Mouse (Mus musculus) retina, postnatal 1 day (tissue): ENCODE results near the gene Rpl23a.
A peak's percentile ranks its signal among the peaks of the same experiment; 100 is the strongest.

Experiments used
- DNase-seq: peaks from one replicate; pipeline ENCODE4 v3.0.0-alpha.2; 2012

The Rpl23a gene

DNA sequence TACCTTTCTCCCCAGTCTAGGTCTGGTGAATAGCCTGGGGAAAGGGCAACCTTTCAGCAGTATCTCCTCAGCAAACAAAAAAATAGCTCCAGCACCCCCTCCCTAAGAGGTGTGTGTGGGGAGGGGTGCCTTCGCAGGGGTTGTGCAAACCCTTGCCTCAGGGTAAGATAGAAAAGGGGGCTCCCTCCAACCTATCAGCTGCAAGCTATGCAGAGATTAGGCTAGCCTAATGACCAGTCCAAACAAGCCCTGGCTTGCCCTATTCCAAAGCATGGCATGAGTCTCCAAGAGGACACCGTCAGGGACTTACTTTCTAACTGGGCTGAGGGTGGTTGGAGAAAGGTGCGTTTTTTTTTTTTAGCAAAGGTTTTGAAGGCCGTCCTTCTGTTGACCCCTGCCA, 17.2 kb downstream of the Rpl23a start:
- no peak for DNase-seq

DNA sequence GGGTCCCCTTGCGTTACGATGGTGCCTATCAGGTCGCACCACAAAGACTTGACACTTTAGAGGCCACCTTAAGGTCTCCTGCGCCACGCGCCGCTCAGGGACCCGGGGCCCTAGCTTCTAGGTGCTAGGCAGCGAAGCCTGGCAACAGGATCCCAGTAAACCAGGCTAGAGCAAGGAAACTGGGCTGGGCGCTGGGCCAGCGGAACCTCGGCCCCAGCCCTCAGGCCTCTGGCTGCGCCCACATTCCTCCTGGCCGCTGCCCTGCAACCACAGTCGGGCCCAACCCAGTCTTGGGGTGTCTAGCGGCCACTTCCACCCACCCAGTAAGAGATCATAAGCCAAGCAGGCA, 17.6 kb downstream of the Rpl23a start:
- no peak for DNase-seq

DNA sequence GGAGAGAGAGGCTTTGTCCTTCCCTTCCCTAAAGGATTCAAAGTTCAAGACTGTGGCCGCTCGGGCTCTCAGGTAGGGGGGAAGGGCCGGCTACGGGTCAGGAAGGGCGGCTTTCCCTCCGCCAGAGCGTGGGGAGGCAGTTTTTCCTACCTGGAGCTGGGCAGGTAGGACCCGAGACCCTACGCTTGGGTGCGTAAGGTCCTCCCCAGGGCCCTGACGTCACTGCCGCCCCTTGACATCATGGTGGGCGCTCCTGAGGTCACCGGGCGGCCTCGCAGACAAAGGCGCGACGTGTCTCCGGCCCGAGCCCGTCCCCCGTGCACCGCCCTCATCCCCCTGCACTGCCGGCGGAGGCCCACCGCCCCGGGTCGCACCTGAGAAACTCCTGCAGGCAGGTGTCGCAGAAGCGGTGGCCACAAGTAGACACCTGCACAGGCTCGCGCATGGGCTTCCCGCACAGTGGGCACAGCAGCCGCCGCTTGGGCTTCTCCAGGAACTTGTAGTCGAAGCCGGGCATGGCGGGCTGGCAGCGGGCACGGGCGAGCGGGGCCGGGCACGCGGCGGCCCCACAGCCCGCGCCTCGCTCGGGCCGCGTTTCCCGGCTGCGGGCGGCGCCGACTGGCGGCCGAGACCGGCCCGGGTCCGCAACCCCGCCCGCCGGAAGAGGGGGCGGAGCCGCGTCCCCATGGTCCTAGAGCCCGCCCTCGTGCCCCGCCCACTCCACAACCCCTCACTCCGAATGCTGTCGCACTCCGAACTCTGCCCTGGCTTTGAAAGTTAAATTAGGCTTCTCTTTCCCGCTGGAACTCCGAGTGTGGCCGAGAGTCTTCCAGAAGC, 18.2 kb downstream of the Rpl23a start, which contains the start of gene Traf4:
Gene Traf4 (minus strand): TSS at position 666 of the 837 bp plus-strand sequence.
- DNase-seq, result peak; percentile 87

DNA sequence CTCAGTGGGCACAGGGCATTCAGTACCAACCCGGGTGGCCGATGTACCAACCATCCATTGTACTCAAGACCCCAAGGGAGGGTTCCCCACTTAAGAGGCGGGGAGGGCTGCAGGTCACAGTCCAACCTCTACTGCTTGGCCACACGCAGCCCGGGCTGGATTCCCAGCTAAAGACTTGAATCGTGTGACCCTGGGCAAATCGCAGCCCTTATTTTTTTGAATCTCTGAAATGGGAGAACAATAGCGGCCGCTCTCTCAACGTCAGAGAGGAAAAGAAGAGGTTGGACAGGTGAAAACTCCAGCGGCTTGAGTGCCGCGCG, 18.8 kb downstream of the Rpl23a start:
- DNase-seq, result no peak

DNA sequence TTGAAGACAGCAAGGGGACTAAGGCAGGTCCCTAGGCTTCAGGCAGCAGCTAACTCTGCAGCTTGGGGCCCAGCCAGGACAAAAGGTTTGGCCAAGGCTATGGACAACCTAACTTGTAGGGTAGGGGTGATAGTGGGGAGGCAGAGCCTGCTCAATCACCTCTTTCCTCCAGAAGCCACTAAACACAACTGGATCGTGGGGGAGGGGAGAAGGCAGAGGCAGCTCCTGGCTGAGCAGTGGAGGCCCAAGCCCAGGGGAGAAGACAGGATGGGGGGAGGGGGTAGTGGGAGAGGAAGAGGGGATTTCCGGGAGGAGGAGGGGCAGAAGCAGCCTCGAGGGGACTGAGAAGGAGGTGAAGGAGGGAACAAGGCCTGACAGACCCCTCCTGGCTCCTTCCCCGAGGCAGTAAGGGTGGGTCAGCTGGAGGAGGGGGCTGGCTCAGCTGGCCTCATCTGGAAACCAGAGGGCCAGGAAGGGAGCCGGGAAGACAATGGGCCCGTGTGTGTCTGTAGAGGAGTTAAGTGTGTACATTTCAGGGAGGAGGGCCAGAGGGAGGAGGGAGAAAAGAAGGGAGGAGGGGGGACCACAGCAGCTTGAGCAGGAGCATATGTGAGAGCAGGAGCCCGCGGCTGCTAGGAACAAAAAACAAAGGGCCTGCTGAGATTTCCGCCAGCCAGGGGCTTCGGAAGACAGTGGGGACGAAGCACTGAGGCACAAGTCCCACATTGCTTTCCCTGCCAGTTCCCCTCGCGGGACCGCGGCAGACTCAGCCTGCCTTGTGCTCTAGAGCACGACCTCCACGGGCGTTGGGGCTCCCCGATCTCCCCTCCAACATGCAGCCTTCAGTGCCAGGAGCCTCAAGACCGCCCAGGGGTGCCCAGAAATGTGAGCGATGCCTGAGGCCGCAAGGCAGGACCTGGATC, 19.4 kb downstream of the Rpl23a start:
- DNase-seq, result peak; percentile 88

DNA sequence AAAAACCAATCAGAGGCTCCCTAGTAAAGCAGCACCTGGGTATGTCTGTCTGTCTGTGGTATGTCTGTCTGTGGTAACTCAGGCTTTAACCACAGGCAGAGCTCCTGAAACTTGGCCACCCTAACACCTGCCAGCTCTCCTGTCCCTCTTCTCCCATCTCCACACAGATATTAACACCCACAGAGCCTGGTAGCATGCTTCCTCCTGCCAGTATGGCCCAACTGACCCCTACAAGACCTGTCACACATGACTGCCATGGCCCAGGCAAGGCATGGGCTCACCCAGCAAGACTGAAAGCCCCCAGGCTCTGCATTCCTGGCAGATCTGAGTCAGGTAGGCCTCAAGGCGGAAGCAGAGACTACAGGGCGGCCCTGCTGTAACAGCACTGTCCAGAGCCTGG, 20.3 kb downstream of the Rpl23a start:
- no peak for DNase-seq

DNA sequence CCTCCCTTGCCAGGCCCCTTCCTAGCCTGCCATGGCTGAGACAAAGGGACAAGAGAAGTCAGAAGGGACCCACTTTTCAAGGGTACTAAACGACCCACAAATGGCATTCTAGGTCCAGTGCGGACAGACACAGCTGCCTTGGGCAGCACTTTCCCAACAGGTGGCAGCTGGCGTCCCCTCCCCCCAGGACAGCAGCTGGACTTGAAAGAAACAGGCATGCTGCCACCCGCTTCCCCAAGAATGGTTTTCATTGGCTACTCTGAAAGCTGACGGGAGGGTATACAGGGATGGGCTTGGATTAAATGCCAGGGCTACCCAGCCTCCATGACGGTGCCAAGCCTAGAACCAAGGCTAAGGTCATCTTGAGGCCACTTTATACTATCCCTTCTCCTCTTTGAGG, 20.9 kb downstream of the Rpl23a start:
- peak; percentile 73 for DNase-seq

DNA sequence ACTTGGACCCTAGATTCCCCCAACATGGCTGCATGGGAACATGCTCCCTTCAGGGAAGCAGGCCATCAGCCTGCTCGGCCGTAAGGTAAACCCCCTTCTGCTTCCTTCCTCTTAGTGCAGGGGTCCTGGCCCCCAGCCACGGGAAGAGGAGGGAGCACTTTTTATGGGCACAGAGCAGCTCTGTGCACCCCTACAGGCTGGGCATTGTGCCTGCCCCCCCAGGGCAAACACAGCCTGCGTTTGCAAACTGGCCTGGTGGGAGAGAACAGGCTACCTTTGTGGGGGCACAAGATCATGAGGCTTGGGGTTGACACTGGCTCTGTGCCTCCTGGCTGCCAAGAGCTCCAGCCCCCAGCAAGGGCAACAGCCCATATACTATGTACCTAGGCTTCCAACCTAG, 21.4 kb downstream of the Rpl23a start:
- no peak for DNase-seq

DNA sequence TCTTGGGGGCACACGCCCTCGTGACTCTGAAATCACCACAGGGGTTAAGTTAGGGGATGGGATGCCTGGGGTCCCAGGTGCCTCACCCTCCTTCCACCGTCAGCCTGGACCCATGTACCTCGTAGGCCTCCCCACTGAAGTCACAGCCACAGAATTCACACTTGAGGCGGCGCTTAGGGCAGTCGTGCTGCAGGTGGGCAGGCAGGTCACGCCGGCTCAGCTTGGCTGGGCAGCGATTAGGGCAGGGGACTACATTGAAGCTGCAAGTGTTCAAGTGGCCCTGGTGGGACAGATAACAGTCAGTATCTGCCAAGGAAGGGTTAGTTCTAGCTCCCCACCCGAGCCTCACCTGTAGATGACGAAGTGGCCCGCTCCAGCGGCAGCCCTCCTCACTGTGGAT, 22.2 kb downstream of the Rpl23a start:
- DNase-seq, result no peak

DNA sequence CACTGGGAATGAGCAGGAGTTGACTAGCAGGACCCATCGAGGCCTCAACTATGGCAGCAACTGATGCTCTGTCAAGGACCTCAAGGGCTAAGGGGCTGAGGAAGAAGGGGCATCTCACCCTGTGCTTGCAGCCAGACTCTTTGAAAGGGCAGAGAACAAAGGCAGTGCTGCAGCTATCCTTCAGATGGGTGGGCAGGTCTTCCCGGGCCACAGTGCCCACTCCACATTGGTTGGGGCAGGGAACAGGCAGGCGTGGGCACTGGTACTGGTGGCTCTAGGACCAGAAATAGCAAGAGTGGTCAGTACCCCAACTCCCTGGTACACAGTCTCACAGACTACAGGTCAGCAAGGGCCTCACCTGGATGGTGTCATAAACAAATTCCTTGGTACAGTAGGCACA, 22.7 kb downstream of the Rpl23a start:
- DNase-seq, result no peak

DNA sequence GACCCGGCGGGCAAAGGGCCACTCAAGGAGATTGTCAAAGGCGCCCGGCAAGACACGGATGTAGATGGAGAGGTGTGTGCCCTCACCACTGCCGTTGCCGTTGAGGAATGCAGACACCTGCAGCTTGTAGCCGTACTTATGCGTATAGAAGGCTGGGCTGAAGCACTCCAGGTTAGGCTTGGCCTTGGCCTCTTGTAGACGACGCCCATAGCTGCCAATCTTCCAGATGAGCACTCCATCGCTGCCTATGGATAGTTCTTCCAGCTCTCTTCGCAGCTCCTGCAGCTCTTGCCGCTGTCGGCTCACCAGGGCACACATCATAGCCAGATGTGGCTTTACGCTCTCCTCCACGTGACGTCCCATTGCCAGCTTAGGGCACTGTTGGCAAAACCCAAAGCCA, 23.2 kb downstream of the Rpl23a start:
- no peak for DNase-seq

DNA sequence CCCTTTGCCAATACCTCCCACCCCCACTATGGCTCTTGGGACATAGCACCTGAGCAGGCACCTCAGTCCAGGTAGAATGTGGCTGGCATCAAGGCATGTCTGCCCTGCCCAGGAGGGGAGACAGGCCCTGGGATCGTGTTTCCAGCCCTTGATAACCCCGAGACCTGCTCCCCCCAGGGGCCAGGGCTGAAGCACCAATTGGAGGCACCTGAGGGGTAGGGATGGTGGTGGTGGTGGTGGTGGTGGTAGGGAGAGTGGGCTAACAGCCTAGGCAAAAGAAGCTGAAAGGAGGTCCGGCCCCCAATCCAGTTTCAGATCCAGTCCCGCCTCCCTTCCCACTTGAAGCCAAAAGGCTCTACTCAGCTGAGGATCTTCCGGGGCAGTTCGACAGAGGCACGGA, 23.8 kb downstream of the Rpl23a start:
- no peak for DNase-seq

DNA sequence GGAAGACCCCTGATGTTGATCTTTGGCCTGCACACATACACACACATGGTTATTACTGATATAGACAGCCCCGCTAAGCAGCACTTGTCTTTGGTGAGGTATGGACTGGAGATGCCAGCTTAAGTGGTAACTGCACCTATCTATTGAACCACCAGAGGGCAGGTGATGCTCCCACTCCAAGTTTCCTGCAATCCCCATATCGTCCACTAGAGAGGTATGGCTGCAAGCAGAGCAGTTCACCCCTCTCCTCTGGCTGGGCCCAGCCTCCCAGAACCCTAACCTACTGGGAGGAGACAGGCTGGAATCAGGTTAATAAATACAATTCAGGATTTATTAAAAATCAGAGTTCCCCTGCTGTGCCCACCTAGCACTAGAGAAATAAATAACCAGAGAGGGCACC, 24.3 kb downstream of the Rpl23a start:
- DNase-seq, result peak; percentile 92

DNA sequence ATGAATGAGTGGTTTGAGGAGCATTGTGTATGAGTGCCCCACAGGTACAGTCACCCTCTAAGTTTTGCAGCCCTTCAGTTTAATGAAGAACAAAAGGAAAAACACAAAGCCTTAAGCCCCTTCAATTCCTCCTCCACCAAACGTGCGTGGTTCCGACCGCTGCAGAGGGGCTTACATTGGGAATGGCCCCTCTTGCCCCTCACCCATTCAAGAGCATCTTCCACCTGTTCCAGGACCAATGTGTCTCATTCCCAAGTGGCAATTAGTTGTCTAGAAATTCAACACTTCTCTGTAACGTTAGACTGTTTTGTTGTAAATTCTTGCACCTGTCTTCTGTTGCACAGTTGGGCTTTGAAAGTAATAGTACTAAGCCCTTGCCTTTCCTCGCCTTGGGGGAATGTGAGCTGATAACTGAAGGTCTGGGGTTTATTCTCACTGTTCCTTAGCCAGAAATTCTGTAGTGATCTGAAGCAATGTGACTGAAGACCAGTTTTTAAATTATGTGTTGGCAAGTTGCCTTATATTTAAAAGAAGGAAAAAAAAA, 27.2 kb downstream of the Rpl23a start:
- no peak for DNase-seq

DNA sequence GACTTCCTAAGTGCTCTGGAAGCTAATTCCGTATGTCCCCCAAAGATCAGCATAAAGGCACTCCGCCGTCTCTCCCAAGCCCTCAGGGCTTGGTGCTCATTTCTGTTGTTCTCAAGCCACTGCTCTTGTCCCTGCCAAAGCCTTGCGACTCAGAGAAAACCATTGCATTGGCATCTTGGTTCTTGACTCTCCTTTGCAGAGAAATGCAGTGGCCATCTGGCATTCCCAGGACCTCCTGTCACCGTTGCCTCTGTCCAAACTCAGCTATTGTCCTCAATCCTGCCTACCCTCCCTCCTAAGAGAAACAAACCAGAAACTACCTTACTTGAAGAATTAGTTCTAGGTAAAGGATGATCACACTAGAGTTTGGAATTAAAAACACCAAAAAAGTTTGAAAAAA, 27.7 kb downstream of the Rpl23a start:
- no peak for DNase-seq

DNA sequence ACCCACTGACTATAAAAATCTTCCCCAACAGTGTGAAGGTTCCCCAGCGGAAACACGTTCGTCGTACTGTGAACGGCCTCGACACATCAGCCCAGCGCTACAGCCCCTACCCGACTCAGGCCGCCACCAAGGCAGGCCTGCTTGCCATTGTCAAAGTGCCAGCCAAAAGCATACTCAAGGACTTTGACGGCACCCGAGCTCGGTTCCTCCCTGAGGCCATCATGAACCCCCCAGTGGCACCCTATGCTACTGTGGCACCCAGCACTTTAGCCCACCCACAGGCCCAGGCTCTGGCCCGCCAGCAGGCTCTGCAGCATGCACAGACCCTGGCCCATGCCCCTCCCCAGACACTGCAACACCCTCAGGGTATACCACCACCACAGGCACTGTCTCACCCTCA, 29.6 kb downstream of the Rpl23a start:
- no peak for DNase-seq

DNA sequence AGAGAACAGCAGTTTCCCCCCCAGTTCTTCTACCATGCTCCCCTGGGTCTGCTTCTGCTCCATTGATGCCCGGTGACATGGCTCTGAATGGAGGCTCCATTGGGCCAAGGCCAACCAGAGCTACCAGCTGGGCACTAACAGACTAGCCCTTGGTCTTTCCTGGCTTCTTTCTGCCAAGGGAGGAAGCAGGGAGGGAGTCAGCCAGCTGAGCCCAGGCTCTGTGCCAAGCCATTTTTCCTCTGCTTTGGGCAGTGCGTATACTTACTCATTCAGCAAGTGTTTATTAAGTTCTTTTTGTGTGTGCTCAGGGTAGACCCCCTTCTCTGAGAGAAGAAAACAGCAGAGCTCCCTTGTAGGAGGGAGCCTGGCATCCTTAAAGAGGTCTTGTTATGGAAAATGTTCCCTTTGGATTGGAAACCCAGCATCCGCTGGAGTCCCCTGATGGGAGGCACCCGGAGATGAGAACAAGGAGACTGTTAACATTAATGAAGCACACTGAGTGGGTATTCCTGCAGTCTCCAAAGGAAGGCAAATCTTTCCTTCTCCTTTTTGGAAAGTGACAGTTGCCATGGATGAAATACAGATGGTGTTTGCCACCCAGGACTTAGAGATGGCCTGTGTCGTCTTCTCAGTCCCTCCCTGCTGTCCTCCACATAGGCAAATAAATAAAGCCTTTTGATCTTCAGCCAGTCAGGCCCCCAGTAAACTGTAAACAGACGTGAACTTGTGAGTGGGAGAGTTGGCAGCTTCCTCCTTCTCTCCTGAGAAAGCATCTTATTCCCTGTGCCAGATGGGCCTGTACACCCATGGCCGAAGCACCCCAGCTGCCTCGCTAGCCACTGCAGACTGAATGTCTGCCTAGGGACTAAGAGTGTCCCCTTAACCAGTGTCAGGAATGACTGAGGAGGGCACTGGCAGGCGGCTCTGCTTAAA, 30.8 kb downstream of the Rpl23a start:
- DNase-seq, result no peak

DNA sequence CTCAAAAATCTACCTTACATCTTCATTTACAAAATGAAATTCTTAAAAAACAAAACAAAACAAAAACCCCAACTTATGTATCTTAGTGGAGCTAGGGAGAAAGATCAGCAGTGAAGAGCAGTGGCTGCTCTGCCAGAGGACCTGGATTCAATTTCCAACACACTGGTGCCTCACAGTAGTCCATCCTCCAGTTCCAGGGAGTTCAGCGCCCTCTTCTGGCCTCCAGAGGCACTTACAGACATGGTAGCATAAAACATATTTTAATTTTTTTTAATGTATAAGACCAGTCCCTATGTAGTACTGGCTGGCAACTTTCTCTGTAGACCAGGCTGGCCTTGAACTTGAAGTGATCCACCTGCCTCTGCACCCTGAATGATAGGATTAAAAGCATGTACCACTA, 32.2 kb downstream of the Rpl23a start:
- peak; percentile 26 for DNase-seq

DNA sequence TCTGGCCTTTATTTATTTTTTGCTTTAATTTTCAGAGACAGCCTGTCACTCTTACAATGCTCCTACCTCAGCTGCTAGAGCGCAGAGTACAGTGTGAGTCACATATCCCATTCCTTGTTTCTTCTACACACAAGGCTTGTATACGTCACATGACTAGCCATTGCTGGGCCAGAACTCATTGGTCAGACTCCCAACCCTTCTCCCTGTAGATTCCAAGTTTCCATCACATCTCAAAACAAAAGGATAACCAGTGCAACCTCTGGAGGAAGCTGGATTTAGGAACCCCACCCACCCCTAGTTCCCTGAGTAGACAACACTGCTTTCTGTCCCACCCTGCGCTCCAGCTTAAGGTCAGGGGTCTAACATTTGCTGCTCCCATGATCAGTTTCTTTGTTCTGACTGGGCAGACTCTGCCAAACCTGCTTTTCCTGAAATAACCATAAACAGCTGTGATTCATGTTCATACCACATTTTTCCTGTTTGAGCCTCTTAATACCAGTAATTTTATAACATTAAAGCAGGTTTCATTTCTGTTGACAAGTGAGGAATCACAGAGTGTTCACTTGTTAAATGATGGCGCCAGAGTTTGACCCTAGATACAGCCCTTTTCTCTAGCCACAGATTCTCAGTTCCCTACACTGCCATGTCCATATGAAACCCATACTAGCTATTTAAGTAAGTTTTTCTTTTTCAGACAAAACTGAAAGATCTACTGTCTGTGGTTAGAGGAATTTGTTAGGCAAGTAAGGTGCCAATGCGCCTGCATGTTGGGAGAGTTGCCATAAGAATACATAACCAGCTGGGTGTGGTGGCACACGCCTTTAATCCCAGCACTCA, 36.5 kb downstream of the Rpl23a start:
- no peak for DNase-seq

DNA sequence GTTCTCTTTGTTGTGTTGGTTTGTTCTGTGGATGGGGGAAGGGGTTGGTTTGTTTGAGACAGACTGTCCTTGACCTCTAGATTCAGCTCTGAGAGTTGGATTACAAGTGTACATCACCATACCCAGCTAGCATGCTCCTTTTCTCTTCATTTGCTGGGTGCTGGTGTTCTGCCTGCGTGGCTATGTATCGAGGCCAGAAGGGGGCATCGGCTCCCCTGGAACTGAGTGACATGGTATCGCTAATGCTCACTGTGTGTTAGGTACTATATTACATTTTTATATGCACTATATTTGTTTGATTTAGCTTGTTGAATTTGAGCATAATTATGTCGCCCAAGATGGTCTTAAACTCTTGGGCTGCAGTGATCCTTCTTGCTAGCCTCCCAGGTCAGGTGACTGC, 37.2 kb downstream of the Rpl23a start:
- no peak for DNase-seq

DNA sequence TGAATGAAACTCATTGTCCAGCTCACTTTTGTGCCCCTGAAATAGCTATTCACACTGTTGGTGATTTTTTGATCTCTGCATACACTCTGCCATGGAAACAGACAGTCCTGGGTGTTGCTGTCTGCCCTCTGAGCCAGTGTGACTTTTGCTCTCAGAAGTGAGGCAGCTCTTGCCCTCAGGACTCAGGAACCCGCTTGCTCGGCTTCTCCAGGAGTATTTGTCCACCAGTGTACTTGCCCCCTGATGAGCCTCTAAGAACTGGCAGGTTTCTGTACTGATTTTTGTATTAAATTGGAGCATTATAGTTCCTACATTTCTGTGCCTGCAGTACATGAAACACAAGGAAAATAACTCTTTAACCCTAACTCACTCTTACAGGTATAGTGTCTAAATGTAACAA, 39.9 kb downstream of the Rpl23a start:
- no peak for DNase-seq

DNA sequence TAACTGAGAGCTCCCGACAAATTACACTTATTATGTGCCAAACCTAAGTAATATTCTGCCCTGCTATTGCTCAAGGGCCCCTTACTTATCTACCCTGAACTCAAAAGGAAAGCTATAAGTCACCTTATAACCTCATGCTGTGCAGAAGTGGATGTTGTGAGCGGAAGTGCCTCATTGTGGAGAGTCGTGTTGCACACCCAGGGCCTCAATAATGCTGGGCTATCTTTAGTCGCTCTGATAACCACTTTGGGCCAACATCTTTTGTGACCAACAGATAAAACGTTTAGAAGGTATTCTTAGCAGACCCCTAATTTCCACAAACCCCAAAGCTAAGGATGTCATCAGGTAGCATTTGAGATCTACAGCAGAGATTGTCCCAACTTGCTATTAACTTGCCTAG, 42.7 kb downstream of the Rpl23a start:
- no peak for DNase-seq
